Mouse (Mus musculus): Measurements from ENCODE around the gene Wdr18. TPM values are rescaled to one million over a fixed set of nuclear protein-coding genes. Genes with fewer than 3 reads are reported as not detected.

The Wdr18 gene
- polyA plus RNA-seq, 1 experiment from 2014 or later: 80.2 TPM

GRCm38 (mm10) chr10:79929967-79930825 is 29.8 kb upstream of the Wdr18 start:
- no peak for ATAC-seq
- H3K9ac ChIP-seq: no peak overlapping the region
- H3K4me1 ChIP-seq: peaks cover 46% of the 10 kb centered on the region
- 0 out of 2 replicates have a peak overlapping the region, but pooled peaks have one; percentile 93 for H3K4me2 ChIP-seq
- H3K27me3 ChIP-seq: no peaks in the 10 kb centered on the region
- peaks cover 26% of the 10 kb centered on the region for H3K36me3 ChIP-seq (ENCODE audit: poor library complexity, severe bottlenecking)
- H3K9me3 ChIP-seq (replicated peaks): no peaks in the 10 kb centered on the region
- H3K4me3 ChIP-seq: no peak overlapping the region
- WGBS: 88% methylated on average over 18 of the region's 18 CpGs
- H3K27ac ChIP-seq: 0 out of 2 replicates have a peak overlapping the region, but pooled peaks have one; percentile 57

GRCm38 (mm10) chr10:79930826-79931186 is 29.1 kb upstream of the Wdr18 start:
- no peak overlapping the region for H3K4me2 ChIP-seq
- no peaks in the 10 kb centered on the region for H3K27me3 ChIP-seq
- H3K9ac ChIP-seq: no peak overlapping the region
- WGBS: 87% methylated on average over 16 of the region's 16 CpGs
- H3K4me3 ChIP-seq: no peak overlapping the region
- H3K4me1 ChIP-seq: peaks cover 43% of the 10 kb centered on the region
- peaks cover 26% of the 10 kb centered on the region for H3K36me3 ChIP-seq (ENCODE audit: poor library complexity, severe bottlenecking)
- no peak overlapping the region for H3K27ac ChIP-seq
- H3K9me3 ChIP-seq (replicated peaks): no peaks in the 10 kb centered on the region
- ATAC-seq: no peak

- peaks cover 26% of the 10 kb centered on the region for H3K36me3 ChIP-seq (ENCODE audit: poor library complexity, severe bottlenecking)
- no peaks in the 10 kb centered on the region for H3K27me3 ChIP-seq
- no peak overlapping the region for H3K4me3 ChIP-seq
- no peak for ATAC-seq
- peaks cover 41% of the 10 kb centered on the region for H3K4me1 ChIP-seq
- H3K9ac ChIP-seq: no peak overlapping the region
- no peaks in the 10 kb centered on the region for H3K9me3 ChIP-seq (replicated peaks)
- 92% methylated on average over 9 of the region's 9 CpGs for whole genome bisulfite sequencing
- H3K4me2 ChIP-seq: no peak overlapping the region
- no peak overlapping the region for H3K27ac ChIP-seq
These were observed 28.2 kb upstream of the Wdr18 start for GRCm38 (mm10) chr10:79931797-79932196.

GRCm38 (mm10) chr10:79932736-79933135 is 27.2 kb upstream of the Wdr18 start:
- Histone ChIP-seq H3K36me3 (ENCODE audit: poor library complexity, severe bottlenecking) (peaks cover 26% of the 10 kb centered on the region), H3K4me2 (peak overlapping the region; percentile 22), H3K9me3 (replicated peaks) (no peaks in the 10 kb centered on the region), H3K27me3 (no peaks in the 10 kb centered on the region), H3K27ac (peak overlapping the region; percentile 25; the same call in 1 of the 2 replicates), H3K9ac (peak overlapping the region; percentile 37; the same call in 1 of the 2 replicates), H3K4me1 (peaks cover 48% of the 10 kb centered on the region), H3K4me3 (no peak overlapping the region)
- ATAC-seq: no peak
- 26% methylated on average over 8 of the region's 8 CpGs for WGBS

GRCm38 (mm10) chr10:79933145-79933679 is 26.7 kb upstream of the Wdr18 start:
- peaks cover 46% of the 10 kb centered on the region for H3K4me1 ChIP-seq
- no peak overlapping the region for H3K4me2 ChIP-seq
- 0 out of 2 replicates have a peak overlapping the region, but pooled peaks have one; percentile 10 for H3K27ac ChIP-seq
- ATAC-seq: no peak
- H3K9ac ChIP-seq: no peak overlapping the region
- H3K9me3 ChIP-seq (replicated peaks): no peaks in the 10 kb centered on the region
- H3K4me3 ChIP-seq: no peak overlapping the region
- H3K36me3 ChIP-seq (ENCODE audit: poor library complexity, severe bottlenecking): peaks cover 26% of the 10 kb centered on the region
- 77% methylated on average over 9 of the region's 9 CpGs for WGBS
- no peaks in the 10 kb centered on the region for H3K27me3 ChIP-seq

GRCm38 (mm10) chr10:79933861-79934260 is 26.1 kb upstream of the Wdr18 start:
- peaks cover 42% of the 10 kb centered on the region for H3K4me1 ChIP-seq
- H3K27ac ChIP-seq: peak overlapping the region; percentile 55; the same call in 1 of the 2 replicates

GRCm38 (mm10) chr10:79934272-79934721 is 25.7 kb upstream of the Wdr18 start:
- Histone ChIP-seq H3K9ac (no peak overlapping the region), H3K27me3 (no peaks in the 10 kb centered on the region), H3K9me3 (replicated peaks) (no peaks in the 10 kb centered on the region), H3K36me3 (ENCODE audit: poor library complexity, severe bottlenecking) (peaks cover 26% of the 10 kb centered on the region), H3K4me1 (peaks cover 37% of the 10 kb centered on the region), H3K27ac (peak overlapping the region; percentile 55; the same call in 1 of the 2 replicates), H3K4me3 (no peak overlapping the region), H3K4me2 (no peak overlapping the region)
- ATAC-seq: no peak
- 74% methylated on average over 13 of the region's 13 CpGs for WGBS

More at GRCm38 (mm10) chr10:79933861-79934260, 26.1 kb upstream of the Wdr18 start:
- Histone ChIP-seq H3K9ac (no peak overlapping the region), H3K9me3 (replicated peaks) (no peaks in the 10 kb centered on the region), H3K27me3 (no peaks in the 10 kb centered on the region), H3K36me3 (ENCODE audit: poor library complexity, severe bottlenecking) (peaks cover 26% of the 10 kb centered on the region), H3K4me3 (no peak overlapping the region), H3K4me2 (no peak overlapping the region)
- no peak for ATAC-seq
- WGBS: 32% methylated on average over 6 of the region's 6 CpGs

- Histone ChIP-seq H3K9me3 (replicated peaks) (no peaks in the 10 kb centered on the region), H3K27me3 (no peaks in the 10 kb centered on the region), H3K9ac (no peak overlapping the region), H3K4me3 (no peak overlapping the region), H3K36me3 (ENCODE audit: poor library complexity, severe bottlenecking) (peaks cover 26% of the 10 kb centered on the region), H3K4me1 (peaks cover 32% of the 10 kb centered on the region), H3K27ac (0 out of 2 replicates have a peak overlapping the region, but pooled peaks have one; percentile 15), H3K4me2 (no peak overlapping the region)
- WGBS: 93% methylated on average over 16 of the region's 16 CpGs
- no peak for ATAC-seq
These were observed 25.0 kb upstream of the Wdr18 start for GRCm38 (mm10) chr10:79934794-79935569.

GRCm38 (mm10) chr10:79936284-79936910 is 23.6 kb upstream of the Wdr18 start:
- Histone ChIP-seq H3K27me3 (no peaks in the 10 kb centered on the region), H3K4me3 (no peak overlapping the region), H3K4me2 (no peak overlapping the region), H3K27ac (no peak overlapping the region), H3K9me3 (replicated peaks) (no peaks in the 10 kb centered on the region), H3K9ac (peak overlapping the region; percentile 8; the same call in 1 of the 2 replicates), H3K4me1 (peaks cover 27% of the 10 kb centered on the region), H3K36me3 (ENCODE audit: poor library complexity, severe bottlenecking) (peaks cover 16% of the 10 kb centered on the region)
- WGBS: 83% methylated on average over 10 of the region's 10 CpGs
- no peak for ATAC-seq

- peaks cover 16% of the 10 kb centered on the region for H3K36me3 ChIP-seq (ENCODE audit: poor library complexity, severe bottlenecking)
- H3K4me2 ChIP-seq: no peak overlapping the region
- no peaks in the 10 kb centered on the region for H3K9me3 ChIP-seq (replicated peaks)
- H3K4me1 ChIP-seq: peaks cover 27% of the 10 kb centered on the region
- peak overlapping the region; percentile 8; the same call in 1 of the 2 replicates for H3K9ac ChIP-seq
- H3K27me3 ChIP-seq: no peaks in the 10 kb centered on the region
- no peak overlapping the region for H3K27ac ChIP-seq
- no peak overlapping the region for H3K4me3 ChIP-seq
- WGBS: 67% methylated on average over 27 of the region's 27 CpGs
- ATAC-seq: no peak
These were observed 23.0 kb upstream of the Wdr18 start for GRCm38 (mm10) chr10:79936911-79937441.

- no peak overlapping the region for H3K4me3 ChIP-seq
- no peak overlapping the region for H3K4me2 ChIP-seq
- peaks cover 10% of the 10 kb centered on the region for H3K36me3 ChIP-seq (ENCODE audit: poor library complexity, severe bottlenecking)
- H3K27me3 ChIP-seq: no peaks in the 10 kb centered on the region
- ATAC-seq: no peak
- H3K27ac ChIP-seq: no peak overlapping the region
- no peaks in the 10 kb centered on the region for H3K9me3 ChIP-seq (replicated peaks)
- WGBS: 76% methylated on average over 11 of the region's 11 CpGs
- no peak overlapping the region for H3K9ac ChIP-seq
- H3K4me1 ChIP-seq: peaks cover 21% of the 10 kb centered on the region
These were observed 22.0 kb upstream of the Wdr18 start for GRCm38 (mm10) chr10:79937775-79938526.
